Mouse (Mus musculus) liver, adult 2 months (tissue): Measurements from ENCODE around the gene Sap30. TPM values are rescaled to one million over a fixed set of nuclear protein-coding genes. Genes with fewer than 3 reads are reported as not detected.

Experiments used
- DNase-seq: peaks from one replicate; pipeline ENCODE4 v3.0.0-alpha.2; 2011; ENCODE audit warnings: low read depth, low spot score; ENCODE audit errors: extremely low read depth
- H3K27ac ChIP-seq: fragments of 200-500 bp; replicated peaks from 2 replicates; pipeline ENCODE4 v1.5.1; 2012; ENCODE audit warnings: low read depth, mild to moderate bottlenecking, control low read depth, inconsistent platforms, low read length; ENCODE audit not compliant: insufficient read depth
- H3K27me3 ChIP-seq: fragments of 200-500 bp; 2 replicates; pipeline ENCODE4 v1.6.1; 2012; ENCODE audit warnings: mild to moderate bottlenecking, moderate library complexity, low read length, inconsistent platforms; ENCODE audit not compliant: control insufficient read depth, insufficient read depth
- H3K36me3 ChIP-seq: fragments of 200-500 bp; 2 replicates; pipeline ENCODE4 v1.6.1; 2012; ENCODE audit warnings: low read length, inconsistent platforms; ENCODE audit not compliant: control insufficient read depth, insufficient read depth
- H3K4me1 ChIP-seq: fragments of 200-500 bp; 2 replicates; pipeline ENCODE4 v1.6.1; 2011; ENCODE audit warnings: low read length; ENCODE audit not compliant: control insufficient read depth, insufficient read depth
- H3K4me3 ChIP-seq: fragments of 200-500 bp; 2 replicates; pipeline ENCODE4 v1.5.1; 2011; ENCODE audit warnings: low read depth, mild to moderate bottlenecking, control low read depth, low read length, moderate library complexity; ENCODE audit not compliant: insufficient read depth
- H3K79me2 ChIP-seq: fragments of 200-500 bp; 2 replicates; pipeline ENCODE4 v1.6.1; 2012; ENCODE audit warnings: inconsistent platforms, mild to moderate bottlenecking, low read length, moderate library complexity; ENCODE audit not compliant: control insufficient read depth, insufficient read depth
- H3K9ac ChIP-seq: fragments of 200-500 bp; 2 replicates; pipeline ENCODE4 v1.6.1; 2012; ENCODE audit warnings: low read depth, mild to moderate bottlenecking, control low read depth, inconsistent platforms, low read length
- CTCF ChIP-seq: fragments of 200-500 bp; IDR thresholded peaks from 2 replicates; pipeline ENCODE4 v1.5.1; 2011; ENCODE audit warnings: low read depth, low read length, control low read depth
- POLR2A ChIP-seq: fragments of 200-500 bp; IDR thresholded peaks from 2 replicates; pipeline ENCODE4 v1.6.1; 2011; ENCODE audit warnings: low read length, control low read depth; ENCODE audit not compliant: insufficient read depth; ENCODE audit errors: extremely low read depth
- WGBS: fragments of 180-500 bp; shearing (Covaris S2); methylation state at CpG from one replicate; pipeline ENCODE4 v1.1.7; 2018; 5-methylcytosine and 5-hydroxymethylcytosine counted together
- polyA plus RNA-seq: library from polyadenylated mRNA; depleted of rRNA; stranded (reverse); fragments of >200 nt; gene quantifications from 2 replicates; pipeline ENCODE4 v1.2.3, GENCODE M21; 2012
- total RNA-seq: library from RNA; depleted of rRNA; stranded (reverse); fragments of >200 nt; gene quantifications from 2 replicates; pipeline ENCODE4 v1.2.3, GENCODE M21; 2014

Gene Sap30
- total and polyA plus RNA-seq, 2 experiments: 3.5 to 5.6 TPM

GRCm38 (mm10) chr8:57473751-57474150 is 13.9 kb downstream of the Sap30 start:
- H3K27ac ChIP-seq: no peak overlapping the region
- no peaks in the 10 kb centered on the region for H3K27me3 ChIP-seq
- no peak overlapping the region for H3K4me3 ChIP-seq
- DNase-seq: no peak
- no peak overlapping the region for H3K9ac ChIP-seq
- 74% methylated on average over 6 of the region's 6 CpGs for WGBS
- no peaks in the 10 kb centered on the region for H3K4me1 ChIP-seq
- TF ChIP-seq POLR2A (no peak), CTCF (no peak)
- no peaks in the 10 kb centered on the region for H3K36me3 ChIP-seq
- H3K79me2 ChIP-seq: no peaks in the 10 kb centered on the region

- H3K27me3 ChIP-seq: no peaks in the 10 kb centered on the region
- no peak for DNase-seq
- H3K27ac ChIP-seq: no peak overlapping the region
- H3K4me1 ChIP-seq: no peaks in the 10 kb centered on the region
- TF ChIP-seq CTCF (no peak), POLR2A (no peak)
- H3K79me2 ChIP-seq: no peaks in the 10 kb centered on the region
- H3K4me3 ChIP-seq: no peak overlapping the region
- no peaks in the 10 kb centered on the region for H3K36me3 ChIP-seq
- H3K9ac ChIP-seq: no peak overlapping the region
- WGBS: 98% methylated on average over 5 of the region's 5 CpGs
Observed at GRCm38 (mm10) chr8:57470863-57471262, 16.8 kb downstream of the Sap30 start.

GRCm38 (mm10) chr8:57468624-57469023 is 19.0 kb downstream of the Sap30 start:
- H3K4me3 ChIP-seq: no peak overlapping the region
- no peak for TF ChIP-seq CTCF
- TF ChIP-seq POLR2A: no peak
- 4% methylated on average over 5 of the region's 5 CpGs for WGBS
- no peaks in the 10 kb centered on the region for H3K4me1 ChIP-seq
- H3K79me2 ChIP-seq: no peaks in the 10 kb centered on the region
- no peaks in the 10 kb centered on the region for H3K27me3 ChIP-seq
- H3K27ac ChIP-seq: no peak overlapping the region
- H3K36me3 ChIP-seq: no peaks in the 10 kb centered on the region
- H3K9ac ChIP-seq: no peak overlapping the region
- DNase-seq: peak; percentile 78

GRCm38 (mm10) chr8:57463757-57464156 is 23.9 kb downstream of the Sap30 start:
- H3K27me3 ChIP-seq: no peaks in the 10 kb centered on the region
- TF ChIP-seq CTCF (no peak), POLR2A (no peak)
- H3K27ac ChIP-seq: no peak overlapping the region
- no peak overlapping the region for H3K9ac ChIP-seq
- DNase-seq: no peak
- no peak overlapping the region for H3K4me3 ChIP-seq
- 62% methylated on average over 3 of the region's 3 CpGs for WGBS
- no peaks in the 10 kb centered on the region for H3K36me3 ChIP-seq
- H3K79me2 ChIP-seq: no peaks in the 10 kb centered on the region
- H3K4me1 ChIP-seq: no peaks in the 10 kb centered on the region

GRCm38 (mm10) chr8:57462839-57463238 is 24.8 kb downstream of the Sap30 start:
- peak; percentile 28 for DNase-seq
- Histone ChIP-seq H3K79me2 (no peaks in the 10 kb centered on the region), H3K4me3 (no peak overlapping the region), H3K9ac (no peak overlapping the region), H3K4me1 (no peaks in the 10 kb centered on the region), H3K27ac (no peak overlapping the region), H3K36me3 (no peaks in the 10 kb centered on the region), H3K27me3 (no peaks in the 10 kb centered on the region)
- 40% methylated on average over 1 of the region's 1 CpGs for WGBS
- TF ChIP-seq CTCF (no peak), POLR2A (no peak)

- no peak for DNase-seq
- TF ChIP-seq CTCF (no peak), POLR2A (no peak)
- H3K9ac ChIP-seq: no peak overlapping the region
- no peak overlapping the region for H3K27ac ChIP-seq
- no peaks in the 10 kb centered on the region for H3K27me3 ChIP-seq
- no peak overlapping the region for H3K4me3 ChIP-seq
- no peaks in the 10 kb centered on the region for H3K36me3 ChIP-seq
- H3K4me1 ChIP-seq: no peaks in the 10 kb centered on the region
- 72% methylated on average over 3 of the region's 3 CpGs for WGBS
- H3K79me2 ChIP-seq: no peaks in the 10 kb centered on the region
Observed at GRCm38 (mm10) chr8:57457942-57458341, 29.7 kb downstream of the Sap30 start.
